Mouse (Mus musculus) heart, postnatal 0 days (tissue): ENCODE measurements around the gene Gm45716. TPM values are rescaled to one million over a fixed set of nuclear protein-coding genes. Genes with fewer than 3 reads are reported as not detected.
A peak's percentile ranks its signal among the peaks of the same experiment; 100 is the strongest.

Experiments used
- ATAC-seq: fragments of 200-750 bp; cut with Nextera tagmentation; 2 replicates; pipeline ENCODE4 v1.8.0; 2017; ENCODE audit warnings: low read depth, moderate number of reproducible peaks, moderate library complexity; ENCODE audit not compliant: insufficient read depth
- DNase-seq: peaks from one replicate; pipeline ENCODE4 v3.0.0-alpha.2; 2016; ENCODE audit warnings: low spot score
- H3K27ac ChIP-seq: fragments of 300-500 bp; sonication (generic); 2 replicates; pipeline ENCODE4 v1.5.1; 2014; ENCODE audit warnings: low read depth, mild to moderate bottlenecking
- H3K27me3 ChIP-seq: fragments of 300-500 bp; sonication (generic); 2 replicates; pipeline ENCODE4 v1.6.1; 2014; ENCODE audit warnings: low read length, mixed read lengths; ENCODE audit not compliant: control insufficient read depth, insufficient read depth
- H3K36me3 ChIP-seq: fragments of 300-500 bp; sonication (generic); replicated peaks from 2 replicates; pipeline ENCODE4 v1.6.1; 2014; ENCODE audit warnings: low read length, mixed read lengths; ENCODE audit not compliant: control insufficient read depth, insufficient read depth
- H3K4me1 ChIP-seq: fragments of 300-500 bp; sonication (generic); 2 replicates; pipeline ENCODE4 v1.6.1; 2014; ENCODE audit warnings: antibody characterized with exemption; ENCODE audit not compliant: control insufficient read depth, insufficient read depth
- H3K4me2 ChIP-seq: fragments of 300-500 bp; sonication (generic); 2 replicates; pipeline ENCODE4 v1.6.1; 2014; ENCODE audit warnings: low read depth, mild to moderate bottlenecking, low read length, moderate library complexity
- H3K4me3 ChIP-seq: fragments of 300-500 bp; sonication (generic); 2 replicates; pipeline ENCODE4 v1.5.1; 2014; ENCODE audit warnings: low read depth, low read length
- H3K9ac ChIP-seq: fragments of 300-500 bp; sonication (generic); replicated peaks from 2 replicates; pipeline ENCODE4 v1.6.1; 2014; ENCODE audit warnings: low read depth, low read length, mixed read lengths
- H3K9me3 ChIP-seq: fragments of 300-500 bp; sonication (generic); replicated peaks from 2 replicates; pipeline ENCODE4 v1.6.1; 2016; ENCODE audit warnings: low read length; ENCODE audit not compliant: control insufficient read depth
- CTCF ChIP-seq: IDR thresholded peaks from 2 replicates; pipeline ENCODE4 v1.5.1; 2016; ENCODE audit warnings: antibody characterized with exemption, control low read depth, low read depth
- EP300 ChIP-seq: IDR thresholded peaks from 2 replicates; pipeline ENCODE4 v1.6.1; 2016; ENCODE audit warnings: antibody characterized with exemption, low read depth
- whole genome bisulfite sequencing: fragments of 180-500 bp; shearing (Covaris S2); extraction: QIAGEN DNeasy Blood & Tissue Kit; methylation state at CpG from one replicate; pipeline ENCODE4 v1.1.7; 2014; 5-methylcytosine and 5-hydroxymethylcytosine counted together
- polyA plus RNA-seq: library from polyadenylated mRNA; unstranded; fragments of >200 nt; fragmentation: Nextera tagmentation; extraction: Ambion mirVana; gene quantifications from 2 replicates; pipeline ENCODE4 v1.2.1, GENCODE M21; 2015
- total RNA-seq: library from RNA; depleted of rRNA; stranded (reverse); fragments of >200 nt; gene quantifications from 2 replicates; pipeline ENCODE4 v1.2.3, GENCODE M21; 2014; ENCODE audit warnings: low replicate concordance

Gm45716 gene
- total and polyA plus RNA-seq, 2 experiments from 2014 or later: 30.5 to 133 TPM

GRCm38 (mm10) chr11:90247793-90248192 is 60.3 kb downstream of the Gm45716 start:
- no peak overlapping the region for H3K9ac ChIP-seq
- no peak overlapping the region for H3K4me2 ChIP-seq
- WGBS: 52% methylated on average over 4 of the region's 4 CpGs
- no peaks in the 10 kb centered on the region for H3K36me3 ChIP-seq
- DNase-seq (no peak), ATAC-seq (no peak)
- no peaks in the 10 kb centered on the region for H3K9me3 ChIP-seq
- 0 out of 2 replicates have a peak, but pooled peaks cover 16% of the 10 kb centered on the region for H3K4me1 ChIP-seq
- H3K4me3 ChIP-seq: no peak overlapping the region
- H3K27ac ChIP-seq: no peak overlapping the region
- H3K27me3 ChIP-seq: no peaks in the 10 kb centered on the region
- TF ChIP-seq CTCF (no peak), EP300 (no peak)

- Histone ChIP-seq H3K4me1 (peaks cover 26% of the 10 kb centered on the region; the same call in 1 of the 2 replicates), H3K27me3 (no peaks in the 10 kb centered on the region), H3K4me2 (peak within 1 kb of the TSS; percentile 70), H3K9me3 (no peaks in the 10 kb centered on the region), H3K36me3 (no peaks in the 10 kb centered on the region), H3K9ac (peak within 1 kb of the TSS; percentile 81), H3K27ac (peak within 1 kb of the TSS; percentile 86), H3K4me3 (peak within 1 kb of the TSS; percentile 70)
- peak; percentile 98 for DNase-seq
- TF ChIP-seq EP300 (no peak), CTCF (peak; percentile 20; the same call in 1 of the 2 replicates)
- peak; percentile 98 for ATAC-seq
- under 1% methylated on average over 46 of the region's 51 CpGs for WGBS
Measured at GRCm38 (mm10) chr11:90249025-90249650, 61.7 kb downstream of the Gm45716 start, which contains the start of gene Mmd. TSS of gene Mmd (plus strand) at chr11:90249456.

GRCm38 (mm10) chr11:90249701-90250141 is 62.2 kb downstream of the Gm45716 start:
- under 1% methylated on average over 22 of the region's 22 CpGs for WGBS
- ATAC-seq: peak; percentile 6

GRCm38 (mm10) chr11:90250189-90250588 is 62.7 kb downstream of the Gm45716 start:
- ATAC-seq (no peak), DNase-seq (peak; percentile 26)
- H3K4me1 ChIP-seq: peaks cover 36% of the 10 kb centered on the region
- H3K9me3 ChIP-seq: no peaks in the 10 kb centered on the region
- no peaks in the 10 kb centered on the region for H3K36me3 ChIP-seq
- peak overlapping the region; percentile 81 for H3K9ac ChIP-seq
- no peaks in the 10 kb centered on the region for H3K27me3 ChIP-seq
- H3K27ac ChIP-seq: peak overlapping the region; percentile 86
- under 1% methylated on average over 9 of the region's 9 CpGs for WGBS
- H3K4me3 ChIP-seq: peak overlapping the region; percentile 70
- TF ChIP-seq CTCF (no peak), EP300 (no peak)
- H3K4me2 ChIP-seq: peak overlapping the region; percentile 70

More at GRCm38 (mm10) chr11:90249701-90250141, 62.2 kb downstream of the Gm45716 start:
- Histone ChIP-seq H3K9ac (peak overlapping the region; percentile 81), H3K4me3 (peak overlapping the region; percentile 70), H3K27me3 (no peaks in the 10 kb centered on the region), H3K27ac (peak overlapping the region; percentile 86), H3K4me1 (peaks cover 31% of the 10 kb centered on the region), H3K9me3 (no peaks in the 10 kb centered on the region), H3K36me3 (no peaks in the 10 kb centered on the region), H3K4me2 (peak overlapping the region; percentile 70)
- TF ChIP-seq CTCF (no peak), EP300 (no peak)
- peak; percentile 43 for DNase-seq

- Histone ChIP-seq H3K27me3 (no peaks in the 10 kb centered on the region), H3K27ac (peak overlapping the region; percentile 86), H3K9me3 (no peaks in the 10 kb centered on the region), H3K36me3 (no peaks in the 10 kb centered on the region), H3K4me1 (peaks cover 39% of the 10 kb centered on the region), H3K9ac (peak overlapping the region; percentile 81), H3K4me2 (peak overlapping the region; percentile 70), H3K4me3 (peak overlapping the region; percentile 70)
- ATAC-seq (no peak), DNase-seq (no peak)
- 18% methylated on average over 7 of the region's 7 CpGs for WGBS
- TF ChIP-seq CTCF (no peak), EP300 (no peak)
Measured at GRCm38 (mm10) chr11:90250730-90251129, 63.2 kb downstream of the Gm45716 start.
